Mouse (Mus musculus): ENCODE results near the gene Utrn.

DNA sequence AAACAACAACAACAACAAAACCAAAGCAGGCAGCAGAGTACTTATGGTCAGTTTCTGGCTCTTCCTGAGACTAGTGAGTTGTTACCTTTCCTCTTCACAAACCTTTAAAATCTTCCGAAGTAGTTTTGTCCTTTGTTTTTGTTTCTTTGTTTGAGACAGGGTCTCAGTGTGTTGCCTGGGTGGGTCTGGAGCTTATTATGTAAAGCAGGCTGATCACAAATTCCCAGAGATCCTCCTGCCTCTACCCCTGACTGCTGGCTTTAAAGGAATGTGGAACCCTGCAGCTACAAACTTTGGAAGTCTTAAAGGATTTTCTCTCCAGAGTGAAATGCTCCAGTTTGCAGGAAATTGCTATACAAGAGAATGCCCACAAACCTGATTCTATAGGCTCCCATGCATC is 40.0 kb upstream of the Utrn start:
- TF ChIP-seq CTCF (IDR thresholded peaks at IDR 0.05; ENCODE audit: control insufficient read depth, insufficient read depth, low read length) (no peak), POLR2A (IDR thresholded peaks at IDR 0.05; ENCODE audit: borderline replicate concordance, control insufficient read depth, low read depth, low read length) (no peak)
